Mouse (Mus musculus) embryonic facial prominence, embryonic 11.5 days (tissue): ENCODE results near the gene Car11. TPM values are rescaled to one million over a fixed set of nuclear protein-coding genes. Genes with fewer than 3 reads are reported as not detected.

Experiments
- ATAC-seq: fragments of 200-750 bp; cut with Nextera tagmentation; replicated peaks from 2 replicates; pipeline ENCODE4 v1.8.0; 2017; ENCODE audit warnings: low read depth; ENCODE audit not compliant: insufficient number of reproducible peaks, low FRiP score, low TSS enrichment
- DNase-seq: peaks from one replicate; pipeline ENCODE4 v3.0.0-alpha.2; 2015; ENCODE audit warnings: low spot score
- H3K27ac ChIP-seq: fragments of 300-500 bp; sonication (generic); replicated peaks from 2 replicates; pipeline ENCODE4 v1.5.1; 2014; ENCODE audit warnings: mild to moderate bottlenecking, low read depth, low read length, control low read depth
- H3K27me3 ChIP-seq: fragments of 300-500 bp; sonication (generic); 2 replicates; pipeline ENCODE4 v1.6.1; 2014; ENCODE audit warnings: mild to moderate bottlenecking, low read length, moderate library complexity, mixed read lengths; ENCODE audit not compliant: control insufficient read depth, insufficient read depth
- H3K36me3 ChIP-seq: fragments of 300-500 bp; sonication (generic); replicated peaks from 2 replicates; pipeline ENCODE4 v1.6.1; 2014; ENCODE audit warnings: low read depth, mild to moderate bottlenecking, low read length, moderate library complexity, mixed read lengths; ENCODE audit not compliant: control insufficient read depth, insufficient read depth
- H3K4me1 ChIP-seq: fragments of 300-500 bp; sonication (generic); 2 replicates; pipeline ENCODE4 v1.6.1; 2014; ENCODE audit warnings: low read length, mixed read lengths; ENCODE audit not compliant: control insufficient read depth, insufficient read depth
- H3K4me2 ChIP-seq: fragments of 300-500 bp; sonication (generic); 2 replicates; pipeline ENCODE4 v1.6.1; 2014; ENCODE audit warnings: low read depth, mild to moderate bottlenecking, control low read depth, low read length, moderate library complexity
- H3K4me3 ChIP-seq: fragments of 300-500 bp; sonication (generic); 2 replicates; pipeline ENCODE4 v1.5.1; 2014; ENCODE audit warnings: low read depth, low read length, control low read depth
- H3K9ac ChIP-seq: fragments of 300-500 bp; sonication (generic); replicated peaks from 2 replicates; pipeline ENCODE4 v1.6.1; 2014; ENCODE audit warnings: mild to moderate bottlenecking, control low read depth, low read length
- H3K9me3 ChIP-seq: fragments of 300-500 bp; sonication (generic); replicated peaks from 2 replicates; pipeline ENCODE4 v1.6.1; 2016; ENCODE audit warnings: mild to moderate bottlenecking, low read length, inconsistent platforms, mixed read lengths; ENCODE audit not compliant: control insufficient read depth
- WGBS: fragments of 180-500 bp; shearing (Covaris S2); extraction: QIAGEN DNeasy Blood & Tissue Kit; methylation state at CpG from one replicate; pipeline ENCODE4 v1.1.7; 2014; 5-methylcytosine and 5-hydroxymethylcytosine counted together
- polyA plus RNA-seq: library from polyadenylated mRNA; unstranded; fragments of >200 nt; fragmentation: Nextera tagmentation; extraction: Ambion mirVana; gene quantifications from 2 replicates; pipeline ENCODE4 v1.2.1, GENCODE M21; 2014

Car11 gene
- polyA plus RNA-seq, 1 experiment from 2014 or later = 8.7 TPM

DNA sequence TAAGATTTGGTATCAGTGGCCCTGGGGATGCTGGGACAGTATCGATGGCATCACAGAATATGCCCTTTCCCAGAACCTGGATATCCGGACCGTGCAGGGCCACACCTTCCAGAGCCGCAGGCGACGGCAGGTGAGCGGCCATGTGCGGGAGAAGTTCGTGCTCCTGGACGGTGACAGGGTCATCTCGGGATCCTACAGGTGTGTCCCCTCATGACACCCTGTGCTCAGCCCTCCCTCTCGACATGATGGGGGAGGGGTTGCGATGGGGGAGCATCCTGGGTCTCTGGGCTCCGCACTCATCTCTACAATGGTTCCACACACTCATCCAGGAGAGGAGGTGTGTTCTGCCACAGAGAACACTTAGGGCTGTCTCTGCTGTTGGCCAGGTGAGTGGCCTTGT, 24.1 kb downstream of the Car11 start:
- ATAC-seq = no peak
- no peak overlapping the region for H3K9ac ChIP-seq
- H3K4me2 ChIP-seq = no peak overlapping the region
- WGBS = 93% methylated on average over 14 of the region's 14 CpGs
- no peaks in the 10 kb centered on the region; the same call in 1 of the 2 replicates for H3K4me1 ChIP-seq
- H3K9me3 ChIP-seq = no peaks in the 10 kb centered on the region
- peaks cover 24% of the 10 kb centered on the region for H3K36me3 ChIP-seq
- H3K27me3 ChIP-seq = no peaks in the 10 kb centered on the region
- H3K4me3 ChIP-seq = no peak overlapping the region
- H3K27ac ChIP-seq = no peak overlapping the region
- DNase-seq = no peak

GRCm38 (mm10) chr7:45725151-45725550, 25.5 kb downstream of the Car11 start:
- H3K4me3 ChIP-seq = no peak overlapping the region
- 90% methylated on average over 9 of the region's 9 CpGs for WGBS
- no peaks in the 10 kb centered on the region for H3K27me3 ChIP-seq
- no peaks in the 10 kb centered on the region for H3K9me3 ChIP-seq
- H3K4me1 ChIP-seq = no peaks in the 10 kb centered on the region; the same call in 1 of the 2 replicates
- DNase-seq (no peak), ATAC-seq (no peak)
- H3K9ac ChIP-seq = no peak overlapping the region
- H3K4me2 ChIP-seq = no peak overlapping the region
- peaks cover 18% of the 10 kb centered on the region for H3K36me3 ChIP-seq
- no peak overlapping the region for H3K27ac ChIP-seq

GRCm38 (mm10) chr7:45725713-45726112, 26.1 kb downstream of the Car11 start, which contains the start of gene Spaca4:
Gene Spaca4 (minus strand): TSS chr7:45725813.
- WGBS = 87% methylated on average over 11 of the region's 11 CpGs
- DNase-seq (no peak), ATAC-seq (no peak)
- H3K9me3 ChIP-seq = no peaks in the 10 kb centered on the region
- H3K9ac ChIP-seq = no peak within 1 kb of the TSS
- H3K36me3 ChIP-seq = peaks cover 16% of the 10 kb centered on the region
- H3K27ac ChIP-seq = no peak within 1 kb of the TSS
- no peak within 1 kb of the TSS for H3K4me2 ChIP-seq
- no peaks in the 10 kb centered on the region for H3K27me3 ChIP-seq
- H3K4me1 ChIP-seq = peaks cover 4% of the 10 kb centered on the region; the same call in 1 of the 2 replicates
- no peak within 1 kb of the TSS for H3K4me3 ChIP-seq

- H3K4me3 ChIP-seq = no peak overlapping the region
- H3K27ac ChIP-seq = no peak overlapping the region
- H3K36me3 ChIP-seq = peaks cover 11% of the 10 kb centered on the region; the same call in 1 of the 2 replicates
- no peak overlapping the region for H3K4me2 ChIP-seq
- no peaks in the 10 kb centered on the region for H3K9me3 ChIP-seq
- peaks cover 4% of the 10 kb centered on the region; the same call in 1 of the 2 replicates for H3K4me1 ChIP-seq
- ATAC-seq (no peak), DNase-seq (no peak)
- 92% methylated on average over 10 of the region's 10 CpGs for WGBS
- no peaks in the 10 kb centered on the region for H3K27me3 ChIP-seq
- H3K9ac ChIP-seq = no peak overlapping the region
These were observed 26.8 kb downstream of the Car11 start for GRCm38 (mm10) chr7:45726419-45726818.

GRCm38 (mm10) chr7:45727625-45728024, 28.0 kb downstream of the Car11 start:
- 87% methylated on average over 3 of the region's 3 CpGs for WGBS
- H3K36me3 ChIP-seq = peaks cover 6% of the 10 kb centered on the region; the same call in 1 of the 2 replicates
- ATAC-seq = no peak

GRCm38 (mm10) chr7:45730727-45731431, 31.2 kb downstream of the Car11 start:
- ATAC-seq (0 out of 2 replicates have a peak, but pooled peaks have one; percentile 4), DNase-seq (peak; percentile 76)
- no peaks in the 10 kb centered on the region for H3K27me3 ChIP-seq
- H3K4me2 ChIP-seq = no peak overlapping the region
- no peaks in the 10 kb centered on the region for H3K36me3 ChIP-seq
- peaks cover 4% of the 10 kb centered on the region; the same call in 1 of the 2 replicates for H3K4me1 ChIP-seq
- H3K9ac ChIP-seq = no peak overlapping the region; the same call in 1 of the 2 replicates
- 22% methylated on average over 16 of the region's 16 CpGs for WGBS
- no peak overlapping the region; the same call in 1 of the 2 replicates for H3K27ac ChIP-seq
- no peaks in the 10 kb centered on the region for H3K9me3 ChIP-seq
- no peak overlapping the region for H3K4me3 ChIP-seq

More at GRCm38 (mm10) chr7:45727625-45728024, 28.0 kb downstream of the Car11 start:
- H3K27ac ChIP-seq = no peak overlapping the region
- no peak overlapping the region for H3K9ac ChIP-seq
- peaks cover 4% of the 10 kb centered on the region; the same call in 1 of the 2 replicates for H3K4me1 ChIP-seq
- no peaks in the 10 kb centered on the region for H3K9me3 ChIP-seq
- no peak overlapping the region for H3K4me2 ChIP-seq
- no peak overlapping the region for H3K4me3 ChIP-seq
- DNase-seq = no peak
- H3K27me3 ChIP-seq = no peaks in the 10 kb centered on the region

DNA sequence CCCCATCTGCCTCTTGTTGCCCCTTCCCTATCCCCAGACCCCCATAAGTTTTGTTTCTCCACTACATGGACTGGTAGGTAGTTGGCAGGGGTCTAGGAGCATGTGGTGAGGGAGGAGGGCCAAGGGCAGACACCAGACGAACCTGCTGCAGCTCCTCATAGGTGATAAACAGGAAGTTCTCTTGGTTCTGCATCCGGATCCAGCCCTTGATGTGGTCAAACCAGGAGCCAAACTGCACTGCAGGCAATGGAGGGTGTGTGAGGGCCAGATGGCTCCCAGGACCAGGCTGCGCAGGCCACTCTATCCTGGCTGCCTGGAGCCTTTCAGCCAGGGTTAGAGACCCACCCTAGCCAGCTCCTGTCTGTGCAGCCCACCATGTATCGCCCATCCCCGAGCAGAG, 33.8 kb downstream of the Car11 start:
- peaks cover 4% of the 10 kb centered on the region; the same call in 1 of the 2 replicates for H3K4me1 ChIP-seq
- H3K9me3 ChIP-seq = no peaks in the 10 kb centered on the region
- no peak for ATAC-seq
- no peaks in the 10 kb centered on the region for H3K27me3 ChIP-seq
- H3K36me3 ChIP-seq = no peaks in the 10 kb centered on the region
- H3K4me2 ChIP-seq = no peak overlapping the region
- H3K27ac ChIP-seq = no peak overlapping the region
- no peak for DNase-seq
- no peak overlapping the region for H3K4me3 ChIP-seq
- WGBS = 89% methylated on average over 5 of the region's 5 CpGs
- H3K9ac ChIP-seq = no peak overlapping the region

DNA sequence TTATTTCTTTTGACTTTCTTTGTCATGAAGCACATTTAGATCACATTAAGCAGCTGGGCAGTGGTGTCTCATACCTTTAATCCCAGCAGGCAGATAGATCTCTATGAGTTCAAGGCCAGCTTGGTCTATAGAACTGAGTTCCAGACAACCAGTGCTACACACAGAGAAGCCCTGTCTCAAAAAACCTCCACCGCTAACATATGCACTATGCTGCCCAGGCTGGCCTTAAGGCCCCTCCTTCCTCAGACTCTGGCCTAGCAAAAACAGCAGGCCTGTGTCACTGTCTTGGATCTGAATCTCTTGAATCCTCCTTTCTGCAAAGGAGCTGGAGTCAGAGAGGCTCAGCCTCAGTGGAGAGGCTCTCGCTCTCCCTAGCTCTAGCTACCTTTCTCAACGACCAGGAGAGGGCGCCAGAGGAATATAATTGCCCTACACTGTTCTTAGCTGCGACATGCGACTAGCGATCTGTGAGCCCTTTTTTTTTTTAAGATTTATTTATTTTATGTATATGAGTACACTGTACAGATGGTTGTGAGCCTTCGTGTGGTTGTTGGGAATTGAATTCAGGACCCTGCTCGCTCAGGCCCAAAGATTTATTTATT, 39.6 kb downstream of the Car11 start:
- H3K4me2 ChIP-seq = no peak overlapping the region
- no peaks in the 10 kb centered on the region for H3K36me3 ChIP-seq
- peak; percentile 89 for DNase-seq
- H3K9me3 ChIP-seq = no peaks in the 10 kb centered on the region
- no peaks in the 10 kb centered on the region; the same call in 1 of the 2 replicates for H3K4me1 ChIP-seq
- WGBS = 9% methylated on average over 9 of the region's 9 CpGs
- H3K4me3 ChIP-seq = no peak overlapping the region
- no peaks in the 10 kb centered on the region for H3K27me3 ChIP-seq
- no peak overlapping the region for H3K9ac ChIP-seq
- peak; percentile 83; the same call in 1 of the 2 replicates for ATAC-seq
- H3K27ac ChIP-seq = no peak overlapping the region
